27 mouse cellular contexts compared by ENCODE assay signal in the genomic region with DNA sequence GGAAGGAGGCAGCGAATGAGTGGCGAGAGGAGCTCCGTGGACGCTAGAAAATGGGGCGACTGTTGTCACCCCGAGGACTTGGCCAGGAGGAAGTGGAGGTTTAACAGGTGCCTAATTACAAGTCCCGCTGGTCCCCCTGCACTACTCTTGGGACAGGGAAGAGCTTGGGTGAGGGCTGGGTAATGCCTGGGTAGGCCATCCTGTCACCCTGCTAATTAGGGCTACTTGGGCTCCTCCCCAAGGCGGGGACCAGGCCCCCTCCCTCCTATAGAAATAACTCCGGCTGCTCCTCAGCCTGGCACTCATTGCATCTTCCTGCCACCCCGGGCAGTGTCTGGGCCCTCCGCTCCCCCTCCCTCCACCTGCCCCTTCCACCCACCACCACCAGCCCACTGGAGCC. TPM values are rescaled to one million over a fixed set of nuclear protein-coding genes. Genes with fewer than 3 reads are reported as not detected.
DNase-seq lines count a peak whose midpoint lies in the region; ATAC-seq and TF ChIP-seq lines count a peak whose summit lies in the region.
"Had no signal": no experiment of that assay in that cellular context is flagged by ENCODE, and none has a peak within 500 bp of the region (broad histone marks: within the 10 kb centered on the region; RNA-seq: fewer than 3 reads in every experiment).

A gene (plus strand): TSS at position 301 of the 400 bp plus-strand sequence.

- no peak for DNase-seq in intestine, embryonic 14.5 days (ENCODE audit: low spot score)
- DNase-seq in cerebellum, adult 11 months = no peak
- DNase-seq in embryo, embryonic 9.5 days (ENCODE audit: extremely low spot score) = no peak
- DNase-seq: adrenal gland, adult 2 months; adrenal gland, postnatal 14 days; B cell, adult 2 months; cerebellum, adult 11-12 months; cerebellum, adult 8-10 months; cerebellum, postnatal 10 days; cerebellum, postnatal 36 days; embryo, embryonic 11 days; gastrocnemius, postnatal 25 days; heart, adult 18-20 months; heart, postnatal 14 days; heart, postnatal 4 days had no signal

- WGBS in intestine, embryonic 14.5 days = 71% methylated on average over 11 of the region's 11 CpGs
- 80% methylated on average over 11 of the region's 11 CpGs for WGBS in intestine, postnatal 0 days
- 77% methylated on average over 11 of the region's 11 CpGs for WGBS in stomach, embryonic 15.5 days

- H3K4me1 ChIP-seq in intestine, embryonic 14.5 days (replicated peaks; ENCODE audit: control insufficient read depth, insufficient read depth, low read length) = peaks cover 3% of the 10 kb centered on the region
- 0 out of 2 replicates have a peak, but pooled peaks cover 5% of the 10 kb centered on the region for H3K4me1 ChIP-seq in intestine, postnatal 0 days (replicated peaks; ENCODE audit: control insufficient read depth, insufficient read depth, low read length)
- peaks cover 27% of the 10 kb centered on the region for H3K4me1 ChIP-seq in E14TG2a.4 (replicated peaks; ENCODE audit: low read depth, low read length)
- H3K4me1 ChIP-seq in stomach, embryonic 15.5 days = peaks cover 7% of the 10 kb centered on the region; the same call in 1 of the 2 replicates

- H3K27ac ChIP-seq in intestine, embryonic 14.5 days (ENCODE audit: low read depth) = no peak within 1 kb of the TSS
- no peak within 1 kb of the TSS for H3K27ac ChIP-seq in intestine, postnatal 0 days (ENCODE audit: low read depth, low read length)
- H3K27ac ChIP-seq in stomach, embryonic 15.5 days = no peak within 1 kb of the TSS
- H3K27ac ChIP-seq: embryonic facial prominence, embryonic 12.5 days; forebrain, embryonic 12.5 days; forebrain, embryonic 15.5 days; heart, embryonic 10.5 days; heart, embryonic 13.5 days; hindbrain, embryonic 15.5 days; intestine, embryonic 15.5 days had no signal

- no peaks in the 10 kb centered on the region for H3K36me3 ChIP-seq in intestine, embryonic 14.5 days (ENCODE audit: control insufficient read depth, insufficient read depth, low read length)
- no peaks in the 10 kb centered on the region for H3K36me3 ChIP-seq in intestine, postnatal 0 days (ENCODE audit: control insufficient read depth, insufficient read depth)
- no peaks in the 10 kb centered on the region for H3K36me3 ChIP-seq in E14TG2a.4 (ENCODE audit: insufficient read depth, low read length)
- no peaks in the 10 kb centered on the region for H3K36me3 ChIP-seq in stomach, embryonic 15.5 days
- H3K36me3 ChIP-seq: embryonic facial prominence, embryonic 12.5 days; forebrain, embryonic 12.5 days; forebrain, embryonic 15.5 days; heart, embryonic 10.5 days; heart, embryonic 13.5 days; hindbrain, embryonic 15.5 days; intestine, embryonic 15.5 days had no signal

- ATAC-seq in intestine, embryonic 14.5 days (replicated peaks; ENCODE audit: low FRiP score, low TSS enrichment, low read depth) = 0 out of 2 replicates have a peak, but pooled peaks have one; percentile 35
- no peak for ATAC-seq in intestine, postnatal 0 days
- ATAC-seq in stomach, embryonic 15.5 days (ENCODE audit: insufficient read depth, low FRiP score, low read depth) = no peak
- ATAC-seq: forebrain, embryonic 15.5 days; intestine, embryonic 15.5 days had no signal

- peaks cover 8% of the 10 kb centered on the region for H3K27me3 ChIP-seq in intestine, embryonic 14.5 days (replicated peaks; ENCODE audit: control insufficient read depth, insufficient read depth, low read length)
- H3K27me3 ChIP-seq in intestine, postnatal 0 days (replicated peaks; ENCODE audit: control insufficient read depth, insufficient read depth, low read length) = no peaks in the 10 kb centered on the region
- peaks cover 80% of the 10 kb centered on the region for H3K27me3 ChIP-seq in E14TG2a.4 (ENCODE audit: insufficient read depth, low read length)
- no peaks in the 10 kb centered on the region; the same call in 1 of the 2 replicates for H3K27me3 ChIP-seq in stomach, embryonic 15.5 days (replicated peaks)
- H3K27me3 ChIP-seq: hindbrain, embryonic 15.5 days had no signal

- no peak within 1 kb of the TSS for H3K4me3 ChIP-seq in intestine, embryonic 14.5 days (ENCODE audit: low read depth, low read length)
- H3K4me3 ChIP-seq in intestine, postnatal 0 days (ENCODE audit: low read depth, low read length) = no peak within 1 kb of the TSS
- H3K4me3 ChIP-seq in E14TG2a.4 (replicated peaks; ENCODE audit: low read length) = peak within 1 kb of the TSS; percentile 7; the same call in 1 of the 2 replicates
- H3K4me3 ChIP-seq in stomach, embryonic 15.5 days (replicated peaks) = peak within 1 kb of the TSS; percentile 1; the same call in 1 of the 2 replicates
- H3K4me3 ChIP-seq: embryonic facial prominence, embryonic 12.5 days; erythroblast, embryonic 14.5 days; forebrain, embryonic 12.5 days; forebrain, embryonic 15.5 days; heart, embryonic 10.5 days; heart, embryonic 13.5 days; hindbrain, embryonic 15.5 days; intestine, embryonic 15.5 days had no signal

- H3K9ac ChIP-seq in intestine, embryonic 14.5 days (ENCODE audit: low read length) = no peak within 1 kb of the TSS
- no peak within 1 kb of the TSS for H3K9ac ChIP-seq in intestine, postnatal 0 days (ENCODE audit: low read depth, low read length)
- no peak within 1 kb of the TSS for H3K9ac ChIP-seq in stomach, embryonic 15.5 days
- H3K9ac ChIP-seq: embryonic facial prominence, embryonic 12.5 days; forebrain, embryonic 12.5 days; forebrain, embryonic 15.5 days; heart, embryonic 13.5 days; hindbrain, embryonic 15.5 days; intestine, embryonic 15.5 days had no signal

- no peaks in the 10 kb centered on the region for H3K9me3 ChIP-seq in intestine, embryonic 14.5 days (ENCODE audit: control insufficient read depth, low read length)
- H3K9me3 ChIP-seq in intestine, postnatal 0 days (ENCODE audit: control insufficient read depth) = no peaks in the 10 kb centered on the region
- H3K9me3 ChIP-seq in E14TG2a.4 (ENCODE audit: low read length) = peaks cover 7% of the 10 kb centered on the region; the same call in 1 of the 2 replicates
- no peaks in the 10 kb centered on the region for H3K9me3 ChIP-seq in stomach, embryonic 15.5 days
- H3K9me3 ChIP-seq: embryonic facial prominence, embryonic 12.5 days; forebrain, embryonic 12.5 days; forebrain, embryonic 15.5 days; heart, embryonic 10.5 days; heart, embryonic 13.5 days; hindbrain, embryonic 15.5 days; intestine, embryonic 15.5 days had no signal

- H3K4me2 ChIP-seq in intestine, embryonic 14.5 days (ENCODE audit: low read length) = no peak within 1 kb of the TSS
- H3K4me2 ChIP-seq in intestine, postnatal 0 days (replicated peaks; ENCODE audit: low read depth) = no peak within 1 kb of the TSS
- H3K4me2 ChIP-seq in stomach, embryonic 15.5 days = peak within 1 kb of the TSS; percentile 8; the same call in 1 of the 2 replicates
- H3K4me2 ChIP-seq: embryonic facial prominence, embryonic 12.5 days; forebrain, embryonic 12.5 days; forebrain, embryonic 15.5 days; heart, embryonic 13.5 days; hindbrain, embryonic 15.5 days; intestine, embryonic 15.5 days had no signal

- no peak for TF ChIP-seq CTCF in intestine, postnatal 0 days (IDR thresholded peaks at IDR 0.05; ENCODE audit: low read depth)
- TF ChIP-seq CTCF in E14TG2a.4 (conservative IDR thresholded peaks at IDR 0.05; ENCODE audit: low read length) = no peak

RNA-seq across cellular contexts. Expression of the gene that starts here (rescaled TPM):
- polyA plus RNA-seq in intestine, embryonic 14.5 days (2014; fragmentation: Nextera tagmentation; extraction: Ambion mirVana) = 0.27 and 0.35 TPM in 2 replicates
- 0.44 and 0.53 TPM in 2 replicates for polyA plus RNA-seq in intestine, postnatal 0 days (2015; fragmentation: Nextera tagmentation; extraction: Ambion mirVana)
- polyA plus RNA-seq in stomach, embryonic 15.5 days (2015; fragmentation: Nextera tagmentation; extraction: Ambion mirVana) = 0.46 and 1.8 TPM in 2 replicates
- polyA plus RNA-seq: embryonic facial prominence, embryonic 12.5 days; erythroblast, embryonic 14.5 days; heart, embryonic 10.5 days; hindbrain, embryonic 11.5 days had no signal

Comparison
In these comparisons a context has a peak if more than half of its experiments do, and no peak if none do; other contexts are left out.
1. Peak in ATAC-seq in intestine, embryonic 14.5 days; RNA of the gene not detected or under 1 TPM.
2. H3K4me3 ChIP-seq: peak in E14TG2a.4 (single experiment) and stomach, embryonic 15.5 days (single experiment); none in intestine, embryonic 14.5 days (single experiment) and intestine, postnatal 0 days (single experiment).